Mouse (Mus musculus) bone marrow macrophage, adult 2 months (primary cell): ENCODE measurements around the gene Mad1l1.

Experiments used
- CTCF ChIP-seq: IDR thresholded peaks from 2 replicates; pipeline ENCODE4 v1.5.1; 2012; ENCODE audit warnings: low read depth, mild to moderate bottlenecking, low read length, moderate library complexity
- POLR2A ChIP-seq: IDR thresholded peaks from 2 replicates; pipeline ENCODE4 v1.6.1; 2012; ENCODE audit warnings: mild to moderate bottlenecking, low read depth, low read length, borderline replicate concordance

DNA sequence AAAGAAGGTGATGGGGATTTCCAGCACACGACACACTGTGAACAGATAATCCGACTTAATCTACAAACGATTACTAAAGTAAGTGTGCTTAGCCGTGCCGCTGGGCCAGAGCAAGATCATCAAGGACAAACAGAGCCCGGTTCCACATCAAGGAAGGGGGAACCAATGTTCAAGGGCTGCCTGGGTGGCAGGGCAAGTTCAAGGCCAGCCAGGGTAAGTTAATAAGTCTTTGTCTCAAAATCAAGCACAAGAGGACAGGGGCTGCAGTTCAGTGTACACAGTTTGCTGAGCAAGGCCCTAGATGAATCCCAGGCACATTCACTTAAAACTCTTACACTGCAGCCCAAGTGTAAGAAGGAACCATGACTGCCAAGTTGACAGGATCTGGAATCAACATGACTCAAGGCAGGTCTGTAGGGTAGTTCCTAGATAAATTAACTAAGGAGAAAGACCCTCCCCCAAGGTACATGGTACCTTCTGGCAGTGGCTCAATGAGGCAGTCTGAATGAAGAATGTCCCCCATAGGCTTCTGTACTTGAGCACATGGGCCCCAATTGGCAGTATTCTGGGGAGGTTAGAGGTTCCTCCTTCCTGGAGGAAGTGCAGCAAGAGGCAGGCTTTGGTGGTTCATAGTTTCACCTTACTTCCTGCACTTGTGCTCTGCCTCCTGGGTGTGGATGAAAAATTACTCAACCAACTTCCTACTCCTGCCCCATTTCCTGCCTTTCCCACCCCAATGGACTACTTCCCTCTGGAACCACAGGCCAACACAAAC lies 159.1 kb downstream of the Mad1l1 start:
- TF ChIP-seq CTCF (no peak), POLR2A (no peak)
